Mouse (Mus musculus) kidney, adult 2 months (tissue): ENCODE measurements around the gene Nav1. TPM values are rescaled to one million over a fixed set of nuclear protein-coding genes. Genes with fewer than 3 reads are reported as not detected.

Source experiments
- DNase-seq: peaks from one replicate; pipeline ENCODE4 v3.0.0; 2021
- H3K27ac ChIP-seq: fragments of 200-500 bp; 2 replicates; pipeline ENCODE4 v1.5.1; 2012; ENCODE audit warnings: low read depth, low read length, control low read depth, inconsistent platforms; ENCODE audit not compliant: insufficient read depth
- H3K27me3 ChIP-seq: fragments of 200-500 bp; replicated peaks from 2 replicates; pipeline ENCODE4 v1.6.1; 2012; ENCODE audit warnings: mild to moderate bottlenecking, moderate library complexity, low read length, inconsistent platforms; ENCODE audit not compliant: control insufficient read depth, insufficient read depth
- H3K36me3 ChIP-seq: fragments of 200-500 bp; 2 replicates; pipeline ENCODE4 v1.6.1; 2012; ENCODE audit warnings: mild to moderate bottlenecking, moderate library complexity, low read length, inconsistent platforms; ENCODE audit not compliant: control insufficient read depth, insufficient read depth
- H3K4me1 ChIP-seq: fragments of 200-500 bp; 2 replicates; pipeline ENCODE4 v1.6.1; 2011; ENCODE audit warnings: low read length; ENCODE audit not compliant: control insufficient read depth, insufficient read depth
- H3K4me3 ChIP-seq: fragments of 200-500 bp; 2 replicates; pipeline ENCODE4 v1.5.1; 2011; ENCODE audit warnings: mild to moderate bottlenecking, low read depth, low read length, control low read depth; ENCODE audit not compliant: insufficient read depth
- CTCF ChIP-seq: fragments of 200-500 bp; conservative IDR thresholded peaks from 2 replicates; pipeline ENCODE4 v1.5.1; 2011; ENCODE audit warnings: low read depth, mild to moderate bottlenecking, control low read depth, low read length, moderate library complexity, mixed read lengths; ENCODE audit not compliant: insufficient read depth, insufficient read length
- POLR2A ChIP-seq: fragments of 200-500 bp; IDR thresholded peaks from one replicate; pipeline ENCODE4 v1.6.1; 2011; ENCODE audit warnings: low read depth, low read length, control low read depth
- WGBS: fragments of 180-500 bp; shearing (Covaris S2); methylation state at CpG from one replicate; pipeline ENCODE4 v1.1.7; 2018; 5-methylcytosine and 5-hydroxymethylcytosine counted together
- polyA plus RNA-seq: library from polyadenylated mRNA; depleted of rRNA; stranded (reverse); fragments of >200 nt; gene quantifications from 2 replicates; pipeline ENCODE4 v1.2.3, GENCODE M21; 2012

Gene Nav1
- polyA plus RNA-seq, 1 experiment = 7.1 TPM

GRCm38 (mm10) chr1:135583081-135583677, 23.9 kb downstream of the Nav1 start:
- Histone ChIP-seq H3K4me1 (0 out of 2 replicates have a peak, but pooled peaks cover 2% of the 10 kb centered on the region), H3K36me3 (no peaks in the 10 kb centered on the region), H3K27me3 (no peaks in the 10 kb centered on the region), H3K4me3 (no peak overlapping the region), H3K27ac (no peak overlapping the region)
- no peak for DNase-seq
- TF ChIP-seq POLR2A = no peak
- TF ChIP-seq CTCF = no peak
- WGBS = 24% methylated on average over 15 of the region's 15 CpGs

GRCm38 (mm10) chr1:135581001-135581400, 26.1 kb downstream of the Nav1 start:
- Histone ChIP-seq H3K27me3 (no peaks in the 10 kb centered on the region), H3K27ac (no peak overlapping the region), H3K4me3 (no peak overlapping the region), H3K36me3 (no peaks in the 10 kb centered on the region), H3K4me1 (0 out of 2 replicates have a peak, but pooled peaks cover 2% of the 10 kb centered on the region)
- DNase-seq = no peak
- TF ChIP-seq CTCF (no peak), POLR2A (no peak)
- WGBS = 56% methylated on average over 8 of the region's 8 CpGs

GRCm38 (mm10) chr1:135579111-135579510, 28.0 kb downstream of the Nav1 start:
- WGBS = 68% methylated on average over 3 of the region's 3 CpGs
- Histone ChIP-seq H3K36me3 (no peaks in the 10 kb centered on the region), H3K27me3 (no peaks in the 10 kb centered on the region), H3K4me3 (no peak overlapping the region), H3K27ac (no peak overlapping the region), H3K4me1 (no peaks in the 10 kb centered on the region)
- DNase-seq = no peak
- TF ChIP-seq POLR2A (no peak), CTCF (no peak)

- TF ChIP-seq CTCF = no peak
- no peak for TF ChIP-seq POLR2A
- Histone ChIP-seq H3K27me3 (no peaks in the 10 kb centered on the region), H3K36me3 (no peaks in the 10 kb centered on the region), H3K27ac (no peak overlapping the region), H3K4me3 (no peak overlapping the region), H3K4me1 (no peaks in the 10 kb centered on the region)
- DNase-seq = no peak
- WGBS = 49% methylated on average over 2 of the region's 2 CpGs
Observed at GRCm38 (mm10) chr1:135577793-135578192, 29.3 kb downstream of the Nav1 start.

GRCm38 (mm10) chr1:135575393-135575792, 31.7 kb downstream of the Nav1 start:
- no peak for DNase-seq
- H3K36me3 ChIP-seq = no peaks in the 10 kb centered on the region
- H3K27ac ChIP-seq = no peak overlapping the region
- H3K4me1 ChIP-seq = no peaks in the 10 kb centered on the region
- 95% methylated on average over 1 of the region's 1 CpGs for WGBS
- TF ChIP-seq POLR2A (no peak), CTCF (no peak)
- H3K4me3 ChIP-seq = no peak overlapping the region
- H3K27me3 ChIP-seq = no peaks in the 10 kb centered on the region

GRCm38 (mm10) chr1:135574451-135575208, 32.5 kb downstream of the Nav1 start:
- no peaks in the 10 kb centered on the region for H3K27me3 ChIP-seq
- no peak for DNase-seq
- no peak overlapping the region for H3K27ac ChIP-seq
- WGBS = 87% methylated on average over 4 of the region's 4 CpGs
- no peaks in the 10 kb centered on the region for H3K36me3 ChIP-seq
- H3K4me1 ChIP-seq = no peaks in the 10 kb centered on the region
- TF ChIP-seq CTCF (no peak), POLR2A (no peak)
- no peak overlapping the region for H3K4me3 ChIP-seq

- Histone ChIP-seq H3K36me3 (no peaks in the 10 kb centered on the region), H3K27me3 (no peaks in the 10 kb centered on the region), H3K4me3 (no peak overlapping the region), H3K27ac (no peak overlapping the region), H3K4me1 (no peaks in the 10 kb centered on the region)
- 79% methylated on average over 4 of the region's 4 CpGs for WGBS
- TF ChIP-seq CTCF (no peak), POLR2A (no peak)
- no peak for DNase-seq
Observed at GRCm38 (mm10) chr1:135572139-135572892, 34.8 kb downstream of the Nav1 start.
